Mouse (Mus musculus) liver, postnatal 0 days (tissue): ENCODE results near the gene Dnmt1.

Source experiments
- CTCF ChIP-seq: sonication (generic); IDR thresholded peaks from 2 replicates; pipeline ENCODE4 v1.5.1; 2016; ENCODE audit warnings: antibody characterized with exemption, low read depth
- EP300 ChIP-seq: IDR thresholded peaks from 2 replicates; pipeline ENCODE4 v1.6.1; 2016; ENCODE audit warnings: antibody characterized with exemption, low read depth, mild to moderate bottlenecking

GRCm38 (mm10) chr9:21001651-21002200 lies 42.0 kb upstream of the Dnmt1 start:
- TF ChIP-seq CTCF (no peak), EP300 (no peak)
